Mouse (Mus musculus) lung, postnatal 25 days (tissue): ENCODE data around the gene Iqsec1.

Experiments used
- DNase-seq: peaks from one replicate; pipeline ENCODE4 v3.0.0; 2022; ENCODE audit warnings: low spot score

Iqsec1 gene

DNA sequence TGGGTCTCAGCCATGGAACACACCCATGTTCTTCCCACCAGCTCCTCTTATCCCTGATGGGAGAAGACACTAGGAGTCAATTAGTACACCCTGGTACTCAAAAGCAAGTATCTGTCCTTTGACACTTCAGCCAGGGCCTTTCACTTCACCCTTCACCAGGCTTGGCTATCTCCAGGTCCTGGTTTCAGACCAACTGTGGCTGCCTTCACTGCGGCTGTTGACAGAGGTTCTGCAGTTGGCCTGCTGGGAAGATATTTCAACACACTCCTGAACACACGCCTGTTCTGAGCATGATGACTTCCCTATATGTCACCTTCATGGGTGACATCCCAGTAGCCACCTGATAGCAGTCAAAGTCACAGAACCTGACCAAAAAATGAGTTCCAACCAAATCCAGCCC, 234.4 kb downstream of the Iqsec1 start:
- peak; percentile 55 for DNase-seq

GRCm38 (mm10) chr6:90753656-90754055, 234.8 kb downstream of the Iqsec1 start:
- no peak for DNase-seq

DNA sequence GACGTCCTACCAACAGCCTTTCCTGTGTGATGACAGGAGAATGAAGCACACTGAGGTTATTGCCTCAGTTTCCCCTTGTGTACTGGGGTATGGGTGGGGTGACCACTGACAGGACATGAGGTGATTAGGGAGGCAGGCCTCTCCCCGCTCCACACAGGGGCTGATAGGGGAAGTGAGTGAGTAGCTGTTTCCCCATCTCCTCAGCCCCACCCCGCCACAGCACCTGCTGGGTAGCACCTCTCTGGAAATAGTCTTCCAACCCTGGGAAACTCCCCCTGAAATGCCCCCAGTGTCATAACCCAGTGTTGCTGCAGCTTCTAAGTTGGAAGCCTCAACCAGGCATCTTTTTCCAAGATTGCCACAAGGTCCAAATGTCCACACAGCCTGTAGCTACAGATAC, 236.9 kb downstream of the Iqsec1 start:
- DNase-seq, result no peak

DNA sequence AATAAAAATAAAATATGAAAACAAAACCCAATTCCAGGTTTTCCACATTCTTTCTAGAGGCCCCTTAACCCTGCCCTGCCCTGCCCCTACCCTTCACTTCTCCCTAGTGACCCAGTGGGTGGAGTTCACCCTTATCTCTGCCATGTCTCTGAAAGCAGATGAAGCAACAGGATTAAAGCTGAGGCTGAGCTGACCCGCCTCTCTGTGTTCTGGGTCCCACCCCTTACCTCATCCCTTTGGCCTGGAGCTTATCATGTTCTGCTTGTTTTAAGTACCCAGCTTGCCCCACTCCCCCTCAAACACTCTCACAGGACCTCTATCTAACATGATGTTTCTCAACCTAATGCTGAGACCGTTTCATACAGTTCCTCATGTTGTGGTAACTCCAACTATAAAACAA, 238.4 kb downstream of the Iqsec1 start:
- no peak for DNase-seq

DNA sequence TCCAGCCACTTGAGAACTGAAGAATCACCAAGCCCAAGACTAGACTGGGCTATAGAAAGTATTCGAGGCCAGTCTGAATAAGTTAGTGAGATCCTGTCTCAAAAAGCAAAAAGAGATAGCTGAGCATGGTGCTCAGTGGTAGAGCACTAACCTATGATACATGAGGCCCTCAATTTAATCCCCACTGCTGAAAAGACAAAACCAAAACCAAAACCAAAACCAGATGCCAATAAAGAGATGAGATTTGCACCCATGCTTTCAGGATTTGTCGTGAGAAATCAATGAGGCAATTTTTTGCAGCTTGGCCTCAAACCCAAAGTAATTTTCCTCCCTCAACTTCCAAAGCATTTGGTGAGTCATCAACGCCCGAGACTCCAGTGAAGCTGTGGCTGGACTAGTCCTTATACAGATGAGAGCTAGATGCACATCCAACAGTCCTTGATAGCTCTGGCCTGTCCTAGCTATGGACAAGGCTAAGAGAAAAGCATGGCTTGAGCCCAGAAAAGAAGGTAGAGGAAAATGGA, 239.0 kb downstream of the Iqsec1 start:
- no peak for DNase-seq

- no peak for DNase-seq
Measured at GRCm38 (mm10) chr6:90748976-90749375, 239.5 kb downstream of the Iqsec1 start.

- DNase-seq, result no peak
Measured at GRCm38 (mm10) chr6:90746331-90746864, 242.1 kb downstream of the Iqsec1 start.

- no peak for DNase-seq
Measured at GRCm38 (mm10) chr6:90745401-90746198, 242.9 kb downstream of the Iqsec1 start.

- DNase-seq, result no peak
Measured at GRCm38 (mm10) chr6:90742453-90742852, 246.0 kb downstream of the Iqsec1 start.

DNA sequence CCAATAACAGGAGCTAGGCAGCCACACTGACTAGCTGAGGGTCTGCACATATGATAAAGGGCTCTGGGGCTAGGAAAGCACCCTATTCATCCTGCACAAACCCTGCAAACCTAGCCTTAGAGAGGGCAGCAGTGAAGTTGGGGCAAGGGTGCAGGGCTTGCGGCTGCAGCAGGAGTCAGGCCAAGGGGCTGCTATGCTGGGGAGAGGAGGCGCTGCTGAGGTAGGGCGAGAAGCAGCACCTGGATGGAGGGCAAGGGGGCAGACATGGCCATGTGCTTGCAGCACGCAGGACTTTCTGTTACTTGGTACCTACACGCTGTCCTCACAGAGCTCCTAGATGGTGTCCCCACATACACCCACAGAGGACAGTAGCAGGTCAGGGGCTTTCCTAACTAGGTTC, 246.8 kb downstream of the Iqsec1 start:
- DNase-seq, result no peak

GRCm38 (mm10) chr6:90741056-90741420, 247.4 kb downstream of the Iqsec1 start:
- DNase-seq, result no peak

- DNase-seq, result peak; percentile 62
Measured at GRCm38 (mm10) chr6:90740348-90741055, 248.0 kb downstream of the Iqsec1 start.

DNA sequence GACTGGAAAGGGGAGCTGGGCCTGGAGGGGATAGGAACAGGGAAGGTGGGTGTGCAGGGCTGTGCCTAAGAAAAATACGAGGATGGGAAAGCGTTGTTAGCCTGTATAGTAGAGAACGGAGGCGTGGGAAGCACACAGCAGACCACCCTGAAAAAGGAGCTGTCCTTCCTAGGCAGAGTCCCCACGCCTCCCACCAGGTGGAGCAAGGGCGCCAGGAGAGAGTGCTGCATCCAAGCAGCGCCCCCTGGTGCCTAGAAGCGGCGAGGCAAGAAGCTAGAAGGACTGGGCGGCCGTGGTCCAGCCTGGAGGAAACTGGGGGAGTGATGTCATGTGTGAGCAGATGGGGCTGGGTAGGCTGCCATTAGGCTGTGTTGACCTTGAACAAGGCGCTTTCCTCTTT, 251.1 kb downstream of the Iqsec1 start:
- peak; percentile 92 for DNase-seq

DNA sequence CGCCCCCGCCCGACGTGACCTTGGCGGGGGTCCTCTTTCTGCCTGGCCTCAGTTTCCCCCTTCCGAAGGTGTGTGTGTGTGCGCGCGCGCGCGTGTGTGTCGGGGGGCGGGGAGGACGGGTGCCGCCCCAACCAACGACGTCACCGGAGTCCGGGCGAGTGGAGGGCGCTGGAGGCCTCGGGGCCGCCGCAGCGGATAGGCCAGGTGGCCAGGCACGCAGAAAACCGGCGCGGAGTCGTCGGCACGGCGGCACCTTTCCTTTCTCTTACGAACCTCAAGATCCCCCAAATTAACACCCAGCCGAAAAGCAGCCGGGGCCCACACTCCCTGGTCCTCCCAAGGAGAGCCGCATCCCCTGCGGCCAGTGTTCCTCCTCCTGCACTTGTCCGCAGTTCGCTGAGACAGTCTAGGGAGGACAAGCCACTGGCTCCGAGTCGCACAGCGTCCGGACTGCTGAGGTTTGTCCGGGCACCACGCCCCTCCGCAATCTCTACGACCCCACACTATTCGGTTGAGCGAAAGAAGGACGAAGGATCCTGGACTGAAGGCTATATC, 251.7 kb downstream of the Iqsec1 start:
- DNase-seq, result peak; percentile 53

GRCm38 (mm10) chr6:90736074-90736672, 252.3 kb downstream of the Iqsec1 start:
- no peak for DNase-seq

GRCm38 (mm10) chr6:90735396-90736036, 253.0 kb downstream of the Iqsec1 start:
- no peak for DNase-seq

DNA sequence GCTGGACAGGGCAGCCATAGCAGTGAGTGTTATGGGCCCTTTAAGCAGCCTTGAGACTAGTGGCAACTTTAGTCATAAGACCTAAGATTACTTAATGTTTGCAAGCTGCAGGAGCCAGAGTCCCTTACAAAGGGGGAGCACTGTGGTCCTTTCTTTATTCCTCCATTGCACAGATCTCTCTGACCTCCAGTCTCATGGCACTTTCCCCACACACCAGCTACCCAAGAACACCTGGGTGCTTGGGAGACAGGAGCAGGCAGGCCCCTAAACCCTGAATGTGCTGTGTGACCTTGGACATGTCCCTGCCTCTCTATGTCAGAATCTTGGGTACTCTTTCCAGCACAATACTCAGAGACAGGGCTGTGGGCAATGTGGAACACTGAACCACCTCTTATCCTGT, 253.7 kb downstream of the Iqsec1 start:
- no peak for DNase-seq

DNA sequence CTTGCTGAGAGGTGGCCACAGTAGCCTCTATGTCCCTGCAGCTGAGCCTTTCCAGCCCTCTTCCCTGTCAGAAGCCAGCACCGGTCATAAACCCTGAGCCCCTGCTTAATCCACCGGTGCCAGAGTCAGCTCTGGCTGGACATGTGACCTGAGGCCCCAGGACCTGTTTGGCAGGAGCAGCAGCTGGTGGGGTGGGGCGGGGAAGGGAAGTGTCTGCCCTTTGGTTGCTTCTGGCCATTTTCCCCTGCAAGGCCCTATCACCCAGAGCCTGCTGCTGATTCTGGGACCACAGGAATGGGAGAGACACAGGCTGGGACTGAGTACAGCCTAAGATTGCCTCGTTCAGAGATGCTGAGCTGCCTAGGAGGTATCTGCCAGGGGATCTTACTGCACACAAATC, 257.2 kb downstream of the Iqsec1 start:
- DNase-seq, result no peak

DNA sequence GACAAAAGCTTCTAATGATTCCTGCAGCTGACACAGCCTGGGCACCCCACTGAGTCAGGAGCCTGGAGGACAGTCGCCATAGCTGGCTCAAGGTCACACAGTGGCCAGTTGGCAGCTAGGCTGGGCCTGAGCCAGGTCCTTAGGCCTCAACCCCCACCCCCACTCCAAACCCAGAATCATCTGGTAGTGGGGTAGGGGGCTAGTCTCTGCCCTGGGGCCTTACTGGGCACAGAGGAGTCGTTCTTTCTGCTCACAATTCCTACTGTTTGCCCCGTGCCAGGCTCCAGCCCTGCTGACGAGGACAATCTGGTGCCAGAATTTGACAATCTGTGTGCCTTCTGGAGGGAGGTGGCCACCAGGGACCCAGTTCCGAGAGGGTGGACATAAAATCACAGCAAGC, 258.7 kb downstream of the Iqsec1 start:
- DNase-seq, result no peak

DNA sequence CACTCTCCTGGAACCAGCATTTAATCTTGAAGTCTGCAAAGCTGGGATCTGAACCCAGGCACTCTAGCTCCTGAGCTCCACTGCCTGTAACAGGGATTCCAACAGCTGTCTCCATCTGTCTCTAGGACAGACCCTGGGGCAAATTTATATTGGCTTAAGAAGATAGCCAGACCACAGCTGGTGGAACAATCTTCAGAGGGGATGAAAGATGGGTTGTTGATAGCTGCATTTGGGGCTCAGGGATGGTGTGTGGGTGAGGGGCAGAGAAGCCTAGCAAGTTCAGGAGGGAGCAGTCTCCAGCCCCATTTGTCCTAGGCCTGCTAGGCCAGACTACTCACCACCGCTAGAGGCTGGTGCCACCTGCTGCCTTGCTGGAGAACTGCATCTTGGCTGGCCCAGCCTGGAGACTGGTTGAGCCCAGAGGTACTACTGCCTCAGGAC, 260.0 kb downstream of the Iqsec1 start:
- peak; percentile 88 for DNase-seq

DNA sequence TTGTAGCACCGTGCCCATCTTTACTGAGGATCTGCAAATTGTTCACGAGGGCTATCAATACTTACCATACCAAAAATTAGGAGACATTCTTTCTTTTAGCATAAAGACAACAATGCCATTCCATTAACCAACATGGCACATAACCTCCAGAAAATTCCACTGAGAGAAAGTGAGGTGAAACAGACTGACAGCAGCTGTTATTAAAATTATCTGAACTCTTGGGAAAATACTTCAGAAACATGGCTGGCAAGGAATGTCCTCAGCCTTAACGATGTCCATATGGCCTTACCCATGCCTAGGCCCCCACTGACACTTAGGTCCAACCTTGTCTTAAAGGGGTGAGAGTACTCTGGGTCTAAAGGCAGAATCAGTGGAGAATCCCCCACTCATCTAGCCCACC, 260.7 kb downstream of the Iqsec1 start:
- no peak for DNase-seq

GRCm38 (mm10) chr6:90726711-90727122, 261.8 kb downstream of the Iqsec1 start:
- DNase-seq, result peak; percentile 62
